Mouse (Mus musculus) cortical plate, adult 2 months (tissue): ENCODE data around the gene Tubgcp4. TPM values are rescaled to one million over a fixed set of nuclear protein-coding genes. Genes with fewer than 3 reads are reported as not detected.
A peak's percentile ranks its signal among the peaks of the same experiment; 100 is the strongest.

Source experiments
- H3K27ac ChIP-seq: fragments of 200-500 bp; 2 replicates; pipeline ENCODE4 v1.5.1; 2012; ENCODE audit warnings: low read length, control low read depth, inconsistent platforms; ENCODE audit not compliant: insufficient read depth
- H3K4me1 ChIP-seq: fragments of 200-500 bp; 2 replicates; pipeline ENCODE4 v1.6.1; 2011; ENCODE audit warnings: low read length; ENCODE audit not compliant: control insufficient read depth, insufficient read depth
- H3K4me3 ChIP-seq: fragments of 200-500 bp; 2 replicates; pipeline ENCODE4 v1.5.1; 2011; ENCODE audit warnings: mild to moderate bottlenecking, low read length, control low read depth; ENCODE audit not compliant: insufficient read depth
- CTCF ChIP-seq: fragments of 200-500 bp; IDR thresholded peaks from 2 replicates; pipeline ENCODE4 v1.5.1; 2011; ENCODE audit warnings: mild to moderate bottlenecking, control low read depth, low read length; ENCODE audit not compliant: insufficient read depth; ENCODE audit errors: extremely low read depth
- POLR2A ChIP-seq: fragments of 200-500 bp; IDR thresholded peaks from 2 replicates; pipeline ENCODE4 v1.6.1; 2011; ENCODE audit warnings: mild to moderate bottlenecking, low read length, control low read depth; ENCODE audit not compliant: insufficient read depth; ENCODE audit errors: extremely low read depth
- polyA plus RNA-seq: library from polyadenylated mRNA; depleted of rRNA; stranded (reverse); fragments of >200 nt; gene quantifications from 2 replicates; pipeline ENCODE4 v1.2.3, GENCODE M21; 2012; rRNA removed

Gene Tubgcp4
- polyA plus RNA-seq, 1 experiment: 31.3 TPM

DNA sequence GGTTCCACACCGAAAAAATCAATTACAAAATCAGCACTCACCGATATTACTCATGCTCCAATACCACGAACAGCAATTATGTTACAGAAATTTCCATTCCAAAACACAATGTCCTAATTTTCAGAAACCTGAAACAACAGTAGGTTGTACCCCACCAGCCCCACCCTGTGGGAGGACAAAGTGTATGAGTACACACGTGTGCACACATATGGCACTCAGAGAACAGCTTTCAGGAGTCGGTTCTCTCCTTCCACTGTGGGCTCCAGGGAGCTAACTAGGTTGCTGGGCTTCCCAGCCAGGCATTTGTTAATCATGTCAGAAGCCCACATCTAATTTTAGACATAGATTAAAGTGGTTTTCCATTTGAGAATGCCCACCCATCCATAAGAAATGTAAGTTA, 73.6 kb downstream of the Tubgcp4 start:
- H3K4me1 ChIP-seq: peaks cover 4% of the 10 kb centered on the region; the same call in 1 of the 2 replicates
- 0 out of 2 replicates have a peak overlapping the region, but pooled peaks have one; percentile 64 for H3K27ac ChIP-seq
- H3K4me3 ChIP-seq: no peak overlapping the region
- no peak for TF ChIP-seq CTCF
- no peak for TF ChIP-seq POLR2A

Other genes with a start within 250 kb of the Tubgcp4 start
- 16.2 and 16.5 TPM in 2 replicates for gene Ubr1, start 199.9 kb upstream of the Tubgcp4 start, polyA plus RNA-seq
- 29.2 and 29.4 TPM in 2 replicates for gene Tmem62, start 193.6 kb upstream of the Tubgcp4 start, polyA plus RNA-seq
- 77.8 and 79.9 TPM in 2 replicates for gene Ccndbp1, start 162.3 kb upstream of the Tubgcp4 start, polyA plus RNA-seq
- gene Epb42, start 133.6 kb upstream of the Tubgcp4 start, polyA plus RNA-seq: not detected in 2 replicates
- gene Tgm5, start 84.8 kb upstream of the Tubgcp4 start, polyA plus RNA-seq: 0.04 and 0.08 TPM in 2 replicates
- gene Tgm7, start 60.9 kb upstream of the Tubgcp4 start, polyA plus RNA-seq: 0.58 and 0.62 TPM in 2 replicates
- 17.0 and 19.6 TPM in 2 replicates for gene Adal, start 30.2 kb upstream of the Tubgcp4 start, polyA plus RNA-seq
- 4.8 and 6.3 TPM in 2 replicates for gene Lcmt2, start 30.0 kb upstream of the Tubgcp4 start, polyA plus RNA-seq
- gene Zscan29, start 471 bp downstream of the Tubgcp4 start, polyA plus RNA-seq: 3.5 TPM in 2 replicates
- 63.6 and 64.0 TPM in 2 replicates for gene Trp53bp1, start 100.8 kb downstream of the Tubgcp4 start, polyA plus RNA-seq
- gene Map1a, start 118.9 kb downstream of the Tubgcp4 start, polyA plus RNA-seq: 246 and 252 TPM in 2 replicates
- 95.8 and 103 TPM in 2 replicates for gene Ppip5k1, start 184.7 kb downstream of the Tubgcp4 start, polyA plus RNA-seq
- gene Ckmt1, start 187.1 kb downstream of the Tubgcp4 start, polyA plus RNA-seq: 306 and 309 TPM in 2 replicates
- gene Strc, start 216.5 kb downstream of the Tubgcp4 start, polyA plus RNA-seq: 0.17 and 0.30 TPM in 2 replicates
- 99.2 and 106 TPM in 2 replicates for gene Pdia3, start 243.1 kb downstream of the Tubgcp4 start, polyA plus RNA-seq
- 7.0 and 7.4 TPM in 2 replicates for gene Catsper2, start 243.1 kb downstream of the Tubgcp4 start, polyA plus RNA-seq